Comparison of ENCODE assay signal across 8 mouse cellular contexts in the genomic region with DNA sequence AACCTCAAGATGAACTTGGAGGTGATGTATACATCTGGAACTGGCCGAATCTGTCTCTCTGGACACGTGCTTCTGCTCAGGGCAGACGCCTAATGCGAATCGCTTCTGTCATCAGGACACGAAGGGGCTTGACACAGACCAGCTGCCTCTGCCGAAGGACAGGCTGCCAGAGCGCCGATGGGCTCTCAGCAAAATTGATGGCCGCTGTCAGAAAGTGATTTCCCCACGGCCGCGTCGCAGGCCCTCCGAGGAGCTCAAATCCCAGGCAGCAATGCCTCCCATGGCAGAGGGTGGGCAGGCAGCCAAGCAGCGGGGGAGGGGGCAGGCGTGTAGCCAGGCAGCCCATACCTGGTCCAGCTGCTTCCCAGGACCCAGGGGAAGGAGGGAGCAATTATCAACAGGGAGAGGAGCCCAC. TPM values are rescaled to one million over a fixed set of nuclear protein-coding genes. Genes with fewer than 3 reads are reported as not detected.
DNase-seq lines count a peak whose midpoint lies in the region; ATAC-seq and TF ChIP-seq lines count a peak whose summit lies in the region.

No protein-coding gene starts in this region.

- TF ChIP-seq CTCF in lung, postnatal 0 days (IDR thresholded peaks at IDR 0.05): no peak
- no peak for TF ChIP-seq CTCF in thymus, adult 2 months (IDR thresholded peaks at IDR 0.05; ENCODE audit: borderline replicate concordance, control insufficient read depth, extremely low read depth, insufficient read depth, low read length, poor library complexity)

- peak overlapping the region; percentile 36; the same call in 1 of the 2 replicates for H3K9ac ChIP-seq in forebrain, embryonic 12.5 days
- no peak overlapping the region for H3K9ac ChIP-seq in intestine, embryonic 14.5 days (ENCODE audit: low read length)
- H3K9ac ChIP-seq in lung, postnatal 0 days (replicated peaks; ENCODE audit: low read depth): no peak overlapping the region
- no peak overlapping the region for H3K9ac ChIP-seq in stomach, embryonic 15.5 days

- peak overlapping the region; percentile 85 for H3K27ac ChIP-seq in forebrain, embryonic 12.5 days
- H3K27ac ChIP-seq in intestine, embryonic 14.5 days (ENCODE audit: low read depth): peak overlapping the region; percentile 95
- no peak overlapping the region for H3K27ac ChIP-seq in lung, postnatal 0 days (ENCODE audit: low read length)
- H3K27ac ChIP-seq in stomach, embryonic 15.5 days: peak overlapping the region; percentile 88
- no peak overlapping the region for H3K27ac ChIP-seq in thymus, adult 2 months (ENCODE audit: control insufficient read depth, insufficient read depth, low read length)

- ATAC-seq in forebrain, embryonic 12.5 days (ENCODE audit: low FRiP score): peak; percentile 56; the same call in 1 of the 2 replicates
- ATAC-seq in intestine, embryonic 14.5 days (replicated peaks; ENCODE audit: low FRiP score, low TSS enrichment, low read depth): peak; percentile 81
- peak; percentile 35 for ATAC-seq in lung, postnatal 0 days
- ATAC-seq in stomach, embryonic 15.5 days (ENCODE audit: insufficient read depth, low FRiP score, low read depth): peak; percentile 43; the same call in 1 of the 2 replicates

- H3K4me1 ChIP-seq in forebrain, embryonic 12.5 days: peaks cover 86% of the 10 kb centered on the region
- H3K4me1 ChIP-seq in intestine, embryonic 14.5 days (replicated peaks; ENCODE audit: control insufficient read depth, insufficient read depth, low read length): peaks cover 66% of the 10 kb centered on the region
- peaks cover 9% of the 10 kb centered on the region; the same call in 1 of the 2 replicates for H3K4me1 ChIP-seq in lung, postnatal 0 days (ENCODE audit: insufficient read depth, low read depth, low read length)
- peaks cover 66% of the 10 kb centered on the region for H3K4me1 ChIP-seq in stomach, embryonic 15.5 days
- H3K4me1 ChIP-seq in thymus, adult 2 months (replicated peaks; ENCODE audit: control insufficient read depth, insufficient read depth, low read length): no peaks in the 10 kb centered on the region

- peak overlapping the region; percentile 30 for H3K4me2 ChIP-seq in forebrain, embryonic 12.5 days
- H3K4me2 ChIP-seq in intestine, embryonic 14.5 days (ENCODE audit: low read length): peak overlapping the region; percentile 40
- no peak overlapping the region; the same call in 1 of the 2 replicates for H3K4me2 ChIP-seq in lung, postnatal 0 days (replicated peaks; ENCODE audit: low read depth, low read length)
- peak overlapping the region; percentile 35 for H3K4me2 ChIP-seq in stomach, embryonic 15.5 days

- no peak for TF ChIP-seq POLR2A in thymus, adult 2 months (IDR thresholded peaks at IDR 0.05; ENCODE audit: control insufficient read depth, extremely low read depth, insufficient read depth, low read length, poor library complexity)

- peak; percentile 78 for DNase-seq in testis, postnatal 10 days (ENCODE audit: low spot score)
- DNase-seq in testis, postnatal 14 days (ENCODE audit: low spot score): no peak
- DNase-seq in intestine, embryonic 14.5 days (ENCODE audit: low spot score): peak; percentile 91
- peak; percentile 53 for DNase-seq in lung, postnatal 0 days (ENCODE audit: low spot score)
- no peak for DNase-seq in thymus, adult 2 months
- no peak for DNase-seq in frontal cortex, postnatal 10 days (ENCODE audit: low spot score in 2 of 2)

- H3K36me3 ChIP-seq in forebrain, embryonic 12.5 days (replicated peaks): no peaks in the 10 kb centered on the region
- no peaks in the 10 kb centered on the region for H3K36me3 ChIP-seq in intestine, embryonic 14.5 days (ENCODE audit: control insufficient read depth, insufficient read depth, low read length)
- H3K36me3 ChIP-seq in lung, postnatal 0 days (ENCODE audit: insufficient read depth, low read length): no peaks in the 10 kb centered on the region
- H3K36me3 ChIP-seq in stomach, embryonic 15.5 days: no peaks in the 10 kb centered on the region
- no peaks in the 10 kb centered on the region for H3K36me3 ChIP-seq in thymus, adult 2 months (ENCODE audit: control insufficient read depth, insufficient read depth, low read length)

- H3K9me3 ChIP-seq in forebrain, embryonic 12.5 days: no peaks in the 10 kb centered on the region
- H3K9me3 ChIP-seq in intestine, embryonic 14.5 days (ENCODE audit: control insufficient read depth, low read length): no peaks in the 10 kb centered on the region
- no peaks in the 10 kb centered on the region for H3K9me3 ChIP-seq in lung, postnatal 0 days (ENCODE audit: low read length)
- no peaks in the 10 kb centered on the region for H3K9me3 ChIP-seq in stomach, embryonic 15.5 days

- 42% methylated on average over 17 of the region's 17 CpGs for WGBS in forebrain, embryonic 12.5 days
- WGBS in intestine, embryonic 14.5 days: 26% methylated on average over 17 of the region's 17 CpGs
- WGBS in lung, postnatal 0 days: 20% methylated on average over 16 of the region's 17 CpGs
- WGBS in stomach, embryonic 15.5 days: 20% methylated on average over 17 of the region's 17 CpGs
- WGBS in thymus, adult 2 months: 90% methylated on average over 17 of the region's 17 CpGs

- H3K27me3 ChIP-seq in forebrain, embryonic 12.5 days: no peaks in the 10 kb centered on the region
- H3K27me3 ChIP-seq in intestine, embryonic 14.5 days (replicated peaks; ENCODE audit: control insufficient read depth, insufficient read depth, low read length): no peaks in the 10 kb centered on the region
- H3K27me3 ChIP-seq in lung, postnatal 0 days (replicated peaks; ENCODE audit: insufficient read depth, low read length): no peaks in the 10 kb centered on the region
- H3K27me3 ChIP-seq in stomach, embryonic 15.5 days (replicated peaks): no peaks in the 10 kb centered on the region
- H3K27me3 ChIP-seq in thymus, adult 2 months (ENCODE audit: control insufficient read depth, insufficient read depth, low read length): no peaks in the 10 kb centered on the region

- no peak overlapping the region for H3K4me3 ChIP-seq in forebrain, embryonic 12.5 days (replicated peaks)
- no peak overlapping the region for H3K4me3 ChIP-seq in intestine, embryonic 14.5 days (ENCODE audit: low read depth, low read length)
- no peak overlapping the region for H3K4me3 ChIP-seq in lung, postnatal 0 days (ENCODE audit: low read depth, low read length)
- no peak overlapping the region for H3K4me3 ChIP-seq in stomach, embryonic 15.5 days (replicated peaks)
- H3K4me3 ChIP-seq in thymus, adult 2 months (ENCODE audit: control insufficient read depth, insufficient read depth, low read length): no peak overlapping the region

- no peak for TF ChIP-seq EP300 in lung, postnatal 0 days (IDR thresholded peaks at IDR 0.05)

RNA-seq across cellular contexts. Expression of a gene that starts 49.5 kb away (rescaled TPM):
- polyA plus RNA-seq in forebrain, embryonic 12.5 days (2016; fragmentation: Nextera tagmentation; extraction: Ambion mirVana): 14.7 and 14.9 TPM in 2 replicates
- polyA plus RNA-seq in intestine, embryonic 14.5 days (2014; fragmentation: Nextera tagmentation; extraction: Ambion mirVana): 11.7 and 12.4 TPM in 2 replicates
- 6.1 and 7.3 TPM in 2 replicates for polyA plus RNA-seq in lung, postnatal 0 days (2015; fragmentation: Nextera tagmentation; extraction: Ambion mirVana)
- polyA plus RNA-seq in stomach, embryonic 15.5 days (2015; fragmentation: Nextera tagmentation; extraction: Ambion mirVana): 8.3 and 8.6 TPM in 2 replicates
- polyA plus RNA-seq in thymus, adult 2 months (2012; rRNA removed): 48.7 and 69.3 TPM in 2 replicates

Comparison
In these comparisons a context has a peak if more than half of its experiments do, and no peak if none do; other contexts are left out.
1. DNase-seq: peak in testis, postnatal 10 days (single experiment), intestine, embryonic 14.5 days (single experiment) and lung, postnatal 0 days (single experiment); none in testis, postnatal 14 days (single experiment), thymus, adult 2 months (single experiment) and frontal cortex, postnatal 10 days (0 of 2).
2. H3K27ac ChIP-seq: peak in forebrain, embryonic 12.5 days (single experiment), intestine, embryonic 14.5 days (single experiment) and stomach, embryonic 15.5 days (single experiment); none in lung, postnatal 0 days (single experiment) and thymus, adult 2 months (single experiment).
3. Peak in every context shown above with its lines, with median percentiles within 50 percentile points of each other: ATAC-seq.